Mouse (Mus musculus) lung, postnatal 10 days (tissue): Measurements from ENCODE around the gene Eipr1.

Experiments used
- DNase-seq: peaks from one replicate; pipeline ENCODE4 v3.0.0; 2021

The Eipr1 gene

GRCm38 (mm10) chr12:28829502-28829901 lies 77.9 kb downstream of the Eipr1 start:
- no peak for DNase-seq

GRCm38 (mm10) chr12:28830471-28830870 lies 78.9 kb downstream of the Eipr1 start:
- no peak for DNase-seq

DNA sequence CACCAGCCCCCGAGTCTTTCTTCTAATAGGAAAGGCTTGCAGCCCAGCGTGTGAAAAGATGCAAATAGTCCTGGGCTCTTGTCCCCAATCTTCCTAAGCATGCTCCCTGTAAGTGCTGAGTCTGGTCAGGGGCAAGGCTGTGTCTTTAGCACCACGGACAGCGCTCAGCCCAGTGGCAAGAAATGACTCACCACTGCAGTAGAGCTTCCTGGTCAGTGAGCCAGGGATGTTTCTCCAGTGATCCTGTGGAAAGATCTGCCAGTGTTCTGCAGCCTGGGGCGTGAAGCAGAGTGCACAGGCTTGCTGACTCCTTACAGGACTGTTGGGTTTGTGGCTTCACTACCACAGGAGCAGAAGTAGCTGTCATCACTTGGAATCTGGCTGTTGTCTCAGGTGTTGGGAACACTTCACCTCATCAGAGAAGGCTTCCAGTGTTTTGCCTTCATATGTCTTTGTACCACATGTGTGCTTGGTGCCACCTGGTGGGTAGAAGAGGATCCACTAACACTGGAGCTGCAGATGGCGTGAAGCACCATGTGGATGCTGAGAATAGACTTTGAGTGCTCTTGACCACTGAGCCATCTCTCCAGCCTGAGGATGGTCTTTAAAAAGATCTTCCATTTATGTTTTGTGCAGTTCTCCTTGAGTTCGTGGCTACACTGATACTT lies 79.6 kb downstream of the Eipr1 start:
- DNase-seq, result peak; percentile 64

GRCm38 (mm10) chr12:28834266-28834665 lies 82.7 kb downstream of the Eipr1 start:
- no peak for DNase-seq

- no peak for DNase-seq
Observed at GRCm38 (mm10) chr12:28835683-28836082, 84.1 kb downstream of the Eipr1 start.

GRCm38 (mm10) chr12:28838268-28838667 lies 86.7 kb downstream of the Eipr1 start:
- DNase-seq, result no peak

DNA sequence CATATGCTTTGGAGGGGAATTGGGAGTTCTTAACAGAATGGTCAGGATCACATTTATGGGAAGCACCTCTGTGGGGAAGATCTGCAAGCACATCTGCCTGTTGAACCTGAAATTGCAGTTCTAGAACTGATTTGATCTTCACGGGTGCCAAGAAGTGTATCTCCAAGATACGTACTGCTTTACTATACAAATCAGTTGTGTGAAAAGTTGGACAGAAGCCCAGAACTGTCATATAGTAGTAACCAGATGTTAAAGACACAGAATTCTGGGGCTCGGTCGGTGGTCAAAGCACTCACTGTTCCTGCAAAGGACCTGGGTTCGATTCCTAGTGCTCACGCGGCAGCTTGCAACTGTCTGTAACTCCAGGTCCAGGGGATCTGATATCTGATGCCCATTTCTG lies 87.4 kb downstream of the Eipr1 start:
- no peak for DNase-seq

GRCm38 (mm10) chr12:28841179-28841698 lies 89.6 kb downstream of the Eipr1 start:
- DNase-seq, result no peak

- DNase-seq, result no peak
Observed at GRCm38 (mm10) chr12:28845811-28846210, 94.2 kb downstream of the Eipr1 start.

DNA sequence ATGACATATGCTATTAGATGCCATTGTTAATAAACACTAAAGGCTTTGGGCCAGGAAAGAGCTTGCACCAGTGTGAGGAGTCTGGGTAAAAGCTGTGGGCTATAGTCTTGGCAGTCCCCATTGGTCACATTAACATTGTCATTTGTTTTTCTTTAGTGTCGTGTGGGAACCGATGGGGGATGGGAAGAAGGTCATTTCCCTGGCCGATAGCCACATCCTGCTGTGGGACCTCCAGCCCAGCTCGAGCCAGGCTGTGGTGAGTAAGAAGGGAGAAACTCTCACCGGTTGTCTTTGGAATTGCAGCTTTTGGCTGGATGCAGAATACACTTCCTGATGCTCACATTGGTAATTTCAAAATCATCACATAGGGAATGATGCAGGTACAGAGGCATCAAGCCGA lies 95.8 kb downstream of the Eipr1 start:
- DNase-seq, result peak; percentile 60

DNA sequence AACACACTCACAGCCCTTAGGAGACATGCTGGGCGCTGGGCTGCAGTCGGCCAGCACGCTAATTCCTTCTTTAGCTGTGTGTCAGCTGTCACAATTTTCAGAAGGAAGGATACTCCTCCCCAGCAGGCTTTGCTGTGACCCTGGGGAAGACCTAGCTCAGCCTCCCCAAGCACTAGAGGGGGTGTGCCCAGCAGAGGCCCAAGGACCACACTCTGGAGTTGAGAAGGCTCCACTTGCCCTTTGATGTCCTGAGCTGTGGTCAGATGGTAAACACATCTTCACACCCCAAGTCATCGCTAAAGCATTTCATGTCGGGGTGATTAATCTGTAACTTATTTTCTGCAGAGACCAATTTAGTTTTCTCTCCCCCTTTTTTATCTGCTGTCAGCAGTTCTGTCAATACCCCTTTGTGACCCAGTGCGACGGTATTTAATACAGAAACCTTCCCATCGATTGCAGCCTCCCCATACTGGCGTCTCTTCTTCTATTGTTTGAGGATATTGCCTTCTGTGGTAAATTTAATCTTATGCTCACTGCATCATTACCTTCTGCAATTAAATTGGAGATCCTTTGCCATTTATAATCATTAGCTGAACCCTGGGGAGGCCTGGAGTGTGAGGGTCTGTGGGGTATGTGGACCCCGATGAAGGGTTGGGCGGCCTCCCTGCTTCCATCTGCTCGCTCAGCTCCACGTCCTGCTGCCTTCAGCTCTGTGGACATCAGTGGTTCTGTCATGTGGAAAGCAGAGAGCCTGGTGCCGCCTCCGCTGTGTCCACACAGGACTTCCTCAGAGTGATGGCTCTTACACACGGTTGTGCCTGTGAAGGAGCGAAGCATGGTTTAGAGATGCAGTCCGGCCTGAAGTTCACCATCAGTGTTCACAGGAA lies 97.4 kb downstream of the Eipr1 start:
- DNase-seq, result no peak

DNA sequence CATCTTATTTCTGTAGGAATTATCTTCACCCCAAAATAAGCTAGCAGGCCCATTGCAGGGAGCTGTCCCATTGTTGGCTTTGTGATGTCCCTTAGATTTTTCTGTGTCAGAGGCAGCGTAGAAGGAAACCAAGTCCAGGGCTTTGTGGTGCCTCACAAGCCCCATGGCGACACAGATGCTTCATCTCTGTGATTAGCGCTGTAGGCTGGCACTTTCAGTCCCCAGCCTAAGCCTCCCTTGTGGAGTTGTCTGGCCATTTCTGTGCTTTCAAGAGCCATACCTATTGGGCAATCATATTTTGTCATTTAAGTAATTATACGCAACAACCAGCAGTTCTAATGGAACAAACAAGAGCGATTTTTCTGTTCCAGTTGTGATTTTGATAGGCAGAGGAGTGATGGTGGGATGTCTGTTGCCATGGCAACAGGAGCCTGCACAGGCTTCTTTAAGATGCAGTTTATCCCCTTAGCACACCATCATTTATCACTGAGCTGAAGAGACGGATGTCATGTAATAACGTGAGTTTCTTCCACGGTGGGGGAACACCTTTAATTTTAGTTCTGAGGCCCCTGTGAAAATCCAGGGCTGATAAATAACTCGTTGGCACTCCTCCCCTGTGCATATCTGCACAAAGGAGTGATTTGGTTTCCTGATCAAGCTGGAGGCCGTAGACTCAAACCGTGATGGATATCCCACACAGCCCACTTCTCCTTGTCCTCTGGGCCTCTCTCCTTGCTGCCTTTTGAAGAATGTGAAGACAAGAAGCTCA lies 108.1 kb downstream of the Eipr1 start:
- no peak for DNase-seq

GRCm38 (mm10) chr12:28860264-28860560 lies 108.6 kb downstream of the Eipr1 start:
- no peak for DNase-seq

DNA sequence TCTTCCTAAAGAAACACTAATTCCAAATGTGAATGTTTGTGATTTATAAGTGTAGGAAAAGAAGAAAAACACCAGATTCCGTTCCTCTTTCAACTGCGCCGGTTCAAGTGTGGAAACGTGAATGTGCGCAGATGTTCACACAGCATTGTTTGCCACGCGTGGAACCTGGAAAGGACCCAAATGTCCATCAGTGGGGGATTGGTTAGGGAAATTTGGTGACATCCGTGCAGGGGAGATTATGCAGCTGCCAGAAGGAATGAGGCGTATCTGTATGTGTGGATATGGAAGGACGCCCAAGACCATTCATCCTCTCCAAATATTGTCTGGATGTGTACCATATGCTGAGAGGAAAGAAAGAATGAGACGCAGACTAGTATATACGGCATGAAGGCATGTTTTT lies 111.7 kb downstream of the Eipr1 start:
- DNase-seq, result peak; percentile 23

GRCm38 (mm10) chr12:28866121-28866520 lies 114.5 kb downstream of the Eipr1 start:
- DNase-seq, result no peak

DNA sequence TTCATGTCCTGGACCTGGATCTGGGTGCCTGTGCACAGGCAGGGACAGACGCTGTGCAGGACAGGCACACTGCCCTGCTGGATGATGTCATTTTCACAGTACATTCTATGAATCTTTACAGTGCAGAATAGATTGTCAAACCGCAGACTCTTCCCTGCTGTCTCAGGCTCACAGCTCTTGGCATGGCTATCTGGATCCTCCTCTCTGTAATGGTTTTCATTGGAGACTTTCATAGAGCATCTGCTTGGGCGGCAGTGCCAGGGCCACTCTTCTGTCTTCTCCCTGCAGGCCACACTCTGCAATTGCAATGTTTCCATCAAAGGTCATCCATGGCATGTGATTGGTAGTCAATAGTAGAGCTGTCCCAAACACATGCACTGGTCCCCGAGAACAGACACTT lies 117.2 kb downstream of the Eipr1 start:
- DNase-seq, result no peak

GRCm38 (mm10) chr12:28872271-28872670 lies 120.7 kb downstream of the Eipr1 start:
- DNase-seq, result no peak

DNA sequence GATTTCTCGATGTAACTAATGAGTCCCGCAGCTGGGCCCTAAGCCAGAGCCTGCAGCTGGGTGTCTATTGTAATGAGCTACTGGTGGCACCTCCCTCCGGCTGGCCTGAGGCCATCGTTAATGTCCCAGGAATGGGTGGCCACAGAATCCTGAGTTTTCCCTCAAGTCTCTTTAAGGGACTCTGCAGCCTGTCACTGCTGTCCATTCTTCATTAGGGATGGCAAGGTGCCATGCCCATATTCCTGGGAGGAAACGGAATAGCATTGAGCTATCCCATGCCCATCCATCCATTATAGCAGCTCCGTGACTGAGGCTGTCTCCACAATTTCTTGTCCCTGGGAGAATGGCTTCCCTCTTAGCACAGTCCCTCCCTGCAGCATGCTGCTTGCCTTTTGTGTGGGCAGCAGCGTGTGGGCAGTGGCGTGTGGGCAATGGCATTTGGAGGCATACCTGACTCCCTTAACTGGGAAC lies 123.2 kb downstream of the Eipr1 start:
- DNase-seq, result peak; percentile 8

GRCm38 (mm10) chr12:28875471-28875870 lies 123.9 kb downstream of the Eipr1 start:
- DNase-seq, result no peak

GRCm38 (mm10) chr12:28880471-28880870 lies 128.9 kb downstream of the Eipr1 start:
- no peak for DNase-seq

GRCm38 (mm10) chr12:28887712-28888111 lies 136.1 kb downstream of the Eipr1 start:
- DNase-seq, result no peak

GRCm38 (mm10) chr12:28889068-28889674 lies 137.6 kb downstream of the Eipr1 start:
- no peak for DNase-seq

DNA sequence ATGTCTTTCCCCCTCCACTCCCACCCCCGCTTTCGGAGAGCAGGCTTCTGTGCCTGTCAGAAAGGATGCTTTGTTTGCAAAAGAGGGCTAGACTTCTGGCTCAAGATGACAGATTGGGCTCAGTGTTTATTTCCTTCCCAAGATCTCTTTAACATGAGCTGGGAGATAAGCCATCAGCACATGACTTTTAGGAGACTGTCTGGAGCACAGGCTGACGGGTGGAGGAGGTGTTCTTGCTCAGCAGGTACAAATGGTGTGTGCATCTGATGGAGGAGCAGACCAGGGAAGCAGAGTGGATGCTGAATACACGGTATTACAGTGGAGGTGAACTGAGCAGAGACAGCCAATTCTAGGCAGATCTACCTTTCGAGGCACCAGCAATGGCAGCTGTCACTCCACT lies 139.9 kb downstream of the Eipr1 start:
- no peak for DNase-seq
